8 mouse cellular contexts compared by ENCODE assay signal in genomic region chr10:82698712-82699261, GRCm38 (mm10). TPM values are rescaled to one million over a fixed set of nuclear protein-coding genes. Genes with fewer than 3 reads are reported as not detected.
DNase-seq lines count a peak whose midpoint lies in the region; ATAC-seq and TF ChIP-seq lines count a peak whose summit lies in the region.

No protein-coding gene starts in this region.

- peak overlapping the region; percentile 79 for H3ac ChIP-seq in C2C12 (ENCODE audit: control insufficient read depth, insufficient read length, low read depth)

- no peaks in the 10 kb centered on the region for H3K27me3 ChIP-seq in C2C12 (ENCODE audit: control insufficient read depth, insufficient read depth, insufficient read length)
- H3K27me3 ChIP-seq in embryonic facial prominence, embryonic 15.5 days = no peaks in the 10 kb centered on the region
- no peaks in the 10 kb centered on the region for H3K27me3 ChIP-seq in kidney, embryonic 14.5 days (ENCODE audit: control insufficient read depth, insufficient read depth, low read length)

- peak; percentile 97 for ATAC-seq in embryonic facial prominence, embryonic 15.5 days (ENCODE audit: insufficient number of reproducible peaks, low FRiP score, low TSS enrichment, low read depth)
- ATAC-seq in kidney, embryonic 14.5 days (ENCODE audit: low FRiP score, low TSS enrichment) = peak; percentile 95

- peaks cover 23% of the 10 kb centered on the region for H3K36me3 ChIP-seq in C2C12 (ENCODE audit: control insufficient read depth, insufficient read depth)
- H3K36me3 ChIP-seq in embryonic facial prominence, embryonic 15.5 days = no peaks in the 10 kb centered on the region; the same call in 1 of the 2 replicates
- peaks cover 11% of the 10 kb centered on the region for H3K36me3 ChIP-seq in kidney, embryonic 14.5 days (ENCODE audit: control insufficient read depth, insufficient read depth, low read length)

- H3K79me3 ChIP-seq in C2C12 (ENCODE audit: low read depth) = peaks cover 12% of the 10 kb centered on the region

- H3K4me2 ChIP-seq in embryonic facial prominence, embryonic 15.5 days (replicated peaks) = peak overlapping the region; percentile 64
- peak overlapping the region; percentile 83 for H3K4me2 ChIP-seq in kidney, embryonic 14.5 days (replicated peaks; ENCODE audit: low read depth, low read length)

- peak overlapping the region; percentile 93 for H3K4me3 ChIP-seq in C2C12 (ENCODE audit: insufficient read depth, poor library complexity, severe bottlenecking)
- H3K4me3 ChIP-seq in bone marrow macrophage, adult 2 months (ENCODE audit: insufficient read depth, low read length) = peak overlapping the region; percentile 85
- peak overlapping the region; percentile 92 for H3K4me3 ChIP-seq in embryonic facial prominence, embryonic 15.5 days (replicated peaks)
- peak overlapping the region; percentile 95 for H3K4me3 ChIP-seq in kidney, embryonic 14.5 days (ENCODE audit: low read length)

- peaks cover 24% of the 10 kb centered on the region for H3K79me2 ChIP-seq in C2C12 (ENCODE audit: control insufficient read depth, insufficient read depth)

- TF ChIP-seq POLR2A in bone marrow macrophage, adult 2 months (IDR thresholded peaks at IDR 0.05; ENCODE audit: borderline replicate concordance, low read depth, low read length) = no peak

- no peaks in the 10 kb centered on the region for H3K9me3 ChIP-seq in embryonic facial prominence, embryonic 15.5 days (replicated peaks)
- H3K9me3 ChIP-seq in kidney, embryonic 14.5 days (ENCODE audit: control insufficient read depth, low read length) = no peaks in the 10 kb centered on the region

- 1% methylated on average over 42 of the region's 42 CpGs for WGBS in embryonic facial prominence, embryonic 15.5 days
- under 1% methylated on average over 39 of the region's 42 CpGs for WGBS in kidney, embryonic 14.5 days

- no peak for TF ChIP-seq CTCF in C2C12 (IDR thresholded peaks at IDR 0.05; ENCODE audit: control insufficient read depth, insufficient read depth, insufficient read length)
- TF ChIP-seq CTCF in bone marrow macrophage, adult 2 months (IDR thresholded peaks at IDR 0.05; ENCODE audit: low read depth, low read length) = no peak

- H3K27ac ChIP-seq in bone marrow macrophage, adult 2 months (ENCODE audit: insufficient read depth, low read depth, low read length) = no peak overlapping the region
- peak overlapping the region; percentile 87 for H3K27ac ChIP-seq in embryonic facial prominence, embryonic 15.5 days (replicated peaks)
- H3K27ac ChIP-seq in kidney, embryonic 14.5 days (ENCODE audit: low read depth, low read length) = peak overlapping the region; percentile 61

- DNase-seq in heart, adult 9 months (ENCODE audit: low spot score in 2 of 2) = peak; percentile 88 to 91
- peak; percentile 90 for DNase-seq in liver
- DNase-seq in monocyte, adult 2 months (ENCODE audit: low read depth in 1 of 2, low spot score in 2 of 2) = peak; percentile 45 to 73
- DNase-seq in spleen, postnatal 14 days (ENCODE audit: low spot score in 2 of 2) = peak; percentile 79 to 88

- H3K4me1 ChIP-seq in bone marrow macrophage, adult 2 months (ENCODE audit: control insufficient read depth, insufficient read depth, low read length) = peaks cover 26% of the 10 kb centered on the region
- H3K4me1 ChIP-seq in embryonic facial prominence, embryonic 15.5 days = peaks cover 12% of the 10 kb centered on the region
- 0 out of 2 replicates have a peak, but pooled peaks cover 4% of the 10 kb centered on the region for H3K4me1 ChIP-seq in kidney, embryonic 14.5 days (ENCODE audit: control insufficient read depth, insufficient read depth, low read length)

- H3K9ac ChIP-seq in embryonic facial prominence, embryonic 15.5 days = peak overlapping the region; percentile 63
- H3K9ac ChIP-seq in kidney, embryonic 14.5 days (ENCODE audit: low read depth, low read length) = peak overlapping the region; percentile 83

TF ChIP-seq in C2C12, 6 proteins besides CTCF, POLR2A, EP300 and RAD21:
- peak; percentile 79 for TF ChIP-seq MAX (IDR thresholded peaks at IDR 0.05)
- TF ChIP-seq USF1 (IDR thresholded peaks at IDR 0.05; ENCODE audit: low read depth) = peak; percentile 86
- no peak for TF ChIP-seq MYOG (IDR thresholded peaks at IDR 0.05; ENCODE audit: control insufficient read depth, extremely low read depth, insufficient read length)
- TF ChIP-seq CEBPB (IDR thresholded peaks at IDR 0.05; ENCODE audit: low read depth) = no peak
- no peak for TF ChIP-seq FOSL1 (IDR thresholded peaks at IDR 0.05; ENCODE audit: insufficient read depth, low read length, poor library complexity, severe bottlenecking)
- TF ChIP-seq MYOD1 (IDR thresholded peaks at IDR 0.05; ENCODE audit: control insufficient read depth, insufficient read length, low read depth) = no peak

RNA-seq across cellular contexts. Expression of gene Hcfc2, which starts 2.8 kb away (rescaled TPM):
- 9.7 TPM for polyA plus RNA-seq in C2C12 (2012; fragmentation: generic; extraction: Trizol)
- polyA plus RNA-seq in bone marrow macrophage, adult 2 months (2012; ENCODE audit: insufficient read depth, insufficient read length, missing spikeins) = 13.2 and 15.5 TPM in 2 replicates
- 45.8 and 46.6 TPM in 2 replicates for polyA plus RNA-seq in embryonic facial prominence, embryonic 15.5 days (2015; fragmentation: Nextera tagmentation; extraction: Ambion mirVana)
- polyA plus RNA-seq in kidney, embryonic 14.5 days (2014; fragmentation: Nextera tagmentation; extraction: Ambion mirVana) = 25.5 and 27.3 TPM in 2 replicates

RNA-seq across cellular contexts. Expression of gene Glt8d2, which starts 8.3 kb away (rescaled TPM):
- 2.0 TPM for polyA plus RNA-seq in C2C12 (2012; fragmentation: generic; extraction: Trizol)
- not detected in 2 replicates for polyA plus RNA-seq in bone marrow macrophage, adult 2 months (2012; ENCODE audit: insufficient read depth, insufficient read length, missing spikeins)
- 21.5 and 21.6 TPM in 2 replicates for polyA plus RNA-seq in embryonic facial prominence, embryonic 15.5 days (2015; fragmentation: Nextera tagmentation; extraction: Ambion mirVana)
- 3.0 and 4.0 TPM in 2 replicates for polyA plus RNA-seq in kidney, embryonic 14.5 days (2014; fragmentation: Nextera tagmentation; extraction: Ambion mirVana)
